Comparison of ENCODE assay signal across 10 mouse cellular contexts in genomic region chr4:133050196-133050836, GRCm38 (mm10). TPM values are rescaled to one million over a fixed set of nuclear protein-coding genes. Genes with fewer than 3 reads are reported as not detected.
DNase-seq lines count a peak whose midpoint lies in the region; ATAC-seq and TF ChIP-seq lines count a peak whose summit lies in the region.
"Had no signal": no experiment of that assay in that cellular context is flagged by ENCODE, and none has a peak within 500 bp of the region (broad histone marks: within the 10 kb centered on the region; RNA-seq: fewer than 3 reads in every experiment).

No protein-coding gene starts in this region.

- no peak for TF ChIP-seq POLR2A in bone marrow, adult 2 months (IDR thresholded peaks at IDR 0.05; ENCODE audit: borderline replicate concordance, control insufficient read depth, low read depth, low read length)

- TF ChIP-seq EP300 in heart, postnatal 0 days (IDR thresholded peaks at IDR 0.05; ENCODE audit: low read depth), result no peak

- H3K4me2 ChIP-seq in heart, postnatal 0 days (ENCODE audit: low read depth, low read length), result no peak overlapping the region
- no peak overlapping the region for H3K4me2 ChIP-seq in forebrain, embryonic 14.5 days (ENCODE audit: low read length)

- H3K4me1 ChIP-seq in bone marrow, adult 2 months (ENCODE audit: control insufficient read depth, insufficient read depth, low read length), result peaks cover 8% of the 10 kb centered on the region
- H3K4me1 ChIP-seq in heart, postnatal 0 days (ENCODE audit: control insufficient read depth, insufficient read depth), result peaks cover 80% of the 10 kb centered on the region
- H3K4me1 ChIP-seq in forebrain, embryonic 14.5 days (ENCODE audit: control insufficient read depth, insufficient read depth, low read length), result peaks cover 61% of the 10 kb centered on the region

- no peak overlapping the region for H3K4me3 ChIP-seq in bone marrow, adult 2 months (replicated peaks; ENCODE audit: control insufficient read depth, low read depth, low read length)
- no peak overlapping the region for H3K4me3 ChIP-seq in heart, postnatal 0 days (ENCODE audit: low read depth, low read length)
- H3K4me3 ChIP-seq in forebrain, embryonic 14.5 days (ENCODE audit: low read depth, low read length), result no peak overlapping the region

- no peak overlapping the region for H3K9ac ChIP-seq in heart, postnatal 0 days (replicated peaks; ENCODE audit: low read depth, low read length)
- H3K9ac ChIP-seq in forebrain, embryonic 14.5 days (ENCODE audit: low read length), result no peak overlapping the region

- no peaks in the 10 kb centered on the region for H3K9me3 ChIP-seq in heart, postnatal 0 days (replicated peaks; ENCODE audit: control insufficient read depth, low read length)
- no peaks in the 10 kb centered on the region for H3K9me3 ChIP-seq in forebrain, embryonic 14.5 days (replicated peaks; ENCODE audit: control insufficient read depth, low read length)

- no peak for TF ChIP-seq CTCF in bone marrow, adult 2 months (IDR thresholded peaks at IDR 0.05; ENCODE audit: control insufficient read depth, insufficient read depth, low read length)
- no peak for TF ChIP-seq CTCF in heart, postnatal 0 days (IDR thresholded peaks at IDR 0.05; ENCODE audit: low read depth)

- 0 out of 2 replicates have a peak, but pooled peaks cover 7% of the 10 kb centered on the region for H3K36me3 ChIP-seq in heart, postnatal 0 days (replicated peaks; ENCODE audit: control insufficient read depth, insufficient read depth, low read length)
- H3K36me3 ChIP-seq in forebrain, embryonic 14.5 days (ENCODE audit: control insufficient read depth, insufficient read depth, low read length), result 0 out of 2 replicates have a peak, but pooled peaks cover 5% of the 10 kb centered on the region

- 65% methylated on average over 9 of the region's 9 CpGs for WGBS in bone marrow, adult 2 months
- 43% methylated on average over 9 of the region's 9 CpGs for WGBS in heart, postnatal 0 days
- WGBS in forebrain, embryonic 14.5 days, result 83% methylated on average over 9 of the region's 9 CpGs

- DNase-seq in heart, adult 11 months, result peak; percentile 98
- DNase-seq in heart, adult 9 months (ENCODE audit: low spot score in 2 of 2), result no peak
- DNase-seq in heart, postnatal 0 days (ENCODE audit: low spot score), result no peak
- peak; percentile 69 to 88 for DNase-seq in kidney, postnatal 25 days
- no peak for DNase-seq in layer of hippocampus, adult 9-11 months
- no peak for DNase-seq in layer of hippocampus, adult 11-12 months (ENCODE audit: low spot score)
- no peak for DNase-seq in forebrain, embryonic 14.5 days (ENCODE audit: low spot score)
- DNase-seq: embryo, embryonic 11 days; lung, adult 18-20 months had no signal

- 0 out of 2 replicates have a peak overlapping the region, but pooled peaks have one; percentile 9 for H3K27ac ChIP-seq in bone marrow, adult 2 months (ENCODE audit: control insufficient read depth, insufficient read depth, low read depth, low read length, poor library complexity)
- peak overlapping the region; percentile 92 for H3K27ac ChIP-seq in heart, postnatal 0 days (ENCODE audit: low read depth)
- no peak overlapping the region for H3K27ac ChIP-seq in forebrain, embryonic 14.5 days (ENCODE audit: low read depth, low read length)

- ATAC-seq in heart, postnatal 0 days (ENCODE audit: insufficient read depth, low read depth), result no peak
- no peak for ATAC-seq in forebrain, embryonic 14.5 days

- no peaks in the 10 kb centered on the region for H3K27me3 ChIP-seq in heart, postnatal 0 days (ENCODE audit: control insufficient read depth, insufficient read depth, low read length)
- H3K27me3 ChIP-seq in forebrain, embryonic 14.5 days (replicated peaks; ENCODE audit: control insufficient read depth, insufficient read depth, low read length), result no peaks in the 10 kb centered on the region

RNA-seq across cellular contexts. Expression of gene Ahdc1, which starts 39.3 kb away (rescaled TPM):
- 20.1 and 21.7 TPM in 2 replicates for polyA plus RNA-seq in bone marrow, adult 2 months (2011; ENCODE audit: insufficient read depth, insufficient read length, low replicate concordance, missing spikeins)
- total RNA-seq in heart, postnatal 0 days (2014; rRNA removed; ENCODE audit: low replicate concordance), result 40.5 and 57.2 TPM in 2 replicates
- 4.6 and 5.2 TPM in 2 replicates for polyA plus RNA-seq in heart, postnatal 0 days (2015; fragmentation: Nextera tagmentation; extraction: Ambion mirVana)
- polyA plus RNA-seq in forebrain, embryonic 14.5 days (2014; fragmentation: Nextera tagmentation; extraction: Ambion mirVana), result 8.6 and 12.2 TPM in 2 replicates

Comparison
In these comparisons a context has a peak if more than half of its experiments do, and no peak if none do; other contexts are left out.
1. DNase-seq: peak in heart, adult 11 months (single experiment) and kidney, postnatal 25 days (2 of 2); none in heart, adult 9 months (0 of 2), heart, postnatal 0 days (single experiment), layer of hippocampus, adult 9-11 months (single experiment), layer of hippocampus, adult 11-12 months (single experiment) and forebrain, embryonic 14.5 days (single experiment).